Mouse (Mus musculus) kidney, adult 2 months (tissue): ENCODE measurements around the gene Abracl. TPM values are rescaled to one million over a fixed set of nuclear protein-coding genes. Genes with fewer than 3 reads are reported as not detected.

Experiments
- DNase-seq: peaks from one replicate; pipeline ENCODE4 v3.0.0; 2021
- H3K27ac ChIP-seq: fragments of 200-500 bp; 2 replicates; pipeline ENCODE4 v1.5.1; 2012; ENCODE audit warnings: low read depth, low read length, control low read depth, inconsistent platforms; ENCODE audit not compliant: insufficient read depth
- H3K27me3 ChIP-seq: fragments of 200-500 bp; replicated peaks from 2 replicates; pipeline ENCODE4 v1.6.1; 2012; ENCODE audit warnings: mild to moderate bottlenecking, moderate library complexity, low read length, inconsistent platforms; ENCODE audit not compliant: control insufficient read depth, insufficient read depth
- H3K36me3 ChIP-seq: fragments of 200-500 bp; 2 replicates; pipeline ENCODE4 v1.6.1; 2012; ENCODE audit warnings: mild to moderate bottlenecking, moderate library complexity, low read length, inconsistent platforms; ENCODE audit not compliant: control insufficient read depth, insufficient read depth
- H3K4me1 ChIP-seq: fragments of 200-500 bp; 2 replicates; pipeline ENCODE4 v1.6.1; 2011; ENCODE audit warnings: low read length; ENCODE audit not compliant: control insufficient read depth, insufficient read depth
- H3K4me3 ChIP-seq: fragments of 200-500 bp; 2 replicates; pipeline ENCODE4 v1.5.1; 2011; ENCODE audit warnings: mild to moderate bottlenecking, low read depth, low read length, control low read depth; ENCODE audit not compliant: insufficient read depth
- CTCF ChIP-seq: fragments of 200-500 bp; conservative IDR thresholded peaks from 2 replicates; pipeline ENCODE4 v1.5.1; 2011; ENCODE audit warnings: low read depth, mild to moderate bottlenecking, control low read depth, low read length, moderate library complexity, mixed read lengths; ENCODE audit not compliant: insufficient read depth, insufficient read length
- POLR2A ChIP-seq: fragments of 200-500 bp; IDR thresholded peaks from one replicate; pipeline ENCODE4 v1.6.1; 2011; ENCODE audit warnings: low read depth, low read length, control low read depth
- WGBS: fragments of 180-500 bp; shearing (Covaris S2); methylation state at CpG from one replicate; pipeline ENCODE4 v1.1.7; 2018; 5-methylcytosine and 5-hydroxymethylcytosine counted together
- polyA plus RNA-seq: library from polyadenylated mRNA; depleted of rRNA; stranded (reverse); fragments of >200 nt; gene quantifications from 2 replicates; pipeline ENCODE4 v1.2.3, GENCODE M21; 2012

Abracl gene
- polyA plus RNA-seq, 1 experiment = 15.3 TPM

GRCm38 (mm10) chr10:18021576-18022311 is 1.3 kb downstream of the Abracl start:
- no peak for DNase-seq
- H3K4me3 ChIP-seq = peak overlapping the region; percentile 89
- H3K4me1 ChIP-seq = no peaks in the 10 kb centered on the region
- H3K27me3 ChIP-seq = no peaks in the 10 kb centered on the region
- H3K36me3 ChIP-seq = no peaks in the 10 kb centered on the region; the same call in 1 of the 2 replicates
- no peak for TF ChIP-seq CTCF
- TF ChIP-seq POLR2A = no peak
- no peak overlapping the region for H3K27ac ChIP-seq
- WGBS = 43% methylated on average over 14 of the region's 14 CpGs

- Histone ChIP-seq H3K27me3 (no peaks in the 10 kb centered on the region), H3K27ac (no peak overlapping the region), H3K4me3 (no peak overlapping the region), H3K36me3 (no peaks in the 10 kb centered on the region; the same call in 1 of the 2 replicates), H3K4me1 (no peaks in the 10 kb centered on the region)
- WGBS = 100% methylated on average over 1 of the region's 1 CpGs
- no peak for TF ChIP-seq POLR2A
- TF ChIP-seq CTCF = no peak
- no peak for DNase-seq
These were observed 2.2 kb downstream of the Abracl start for GRCm38 (mm10) chr10:18020846-18021245.

GRCm38 (mm10) chr10:18020443-18020842 is 2.6 kb downstream of the Abracl start:
- no peak overlapping the region for H3K27ac ChIP-seq
- DNase-seq = no peak
- H3K36me3 ChIP-seq = no peaks in the 10 kb centered on the region; the same call in 1 of the 2 replicates
- TF ChIP-seq CTCF (no peak), POLR2A (no peak)
- no peaks in the 10 kb centered on the region for H3K27me3 ChIP-seq
- no peak overlapping the region for H3K4me3 ChIP-seq
- no peaks in the 10 kb centered on the region for H3K4me1 ChIP-seq
- 89% methylated on average over 7 of the region's 7 CpGs for WGBS

GRCm38 (mm10) chr10:18011761-18012160 is 11.3 kb downstream of the Abracl start:
- 35% methylated on average over 5 of the region's 5 CpGs for WGBS
- H3K27ac ChIP-seq = no peak overlapping the region
- H3K27me3 ChIP-seq = no peaks in the 10 kb centered on the region
- H3K4me1 ChIP-seq = no peaks in the 10 kb centered on the region; the same call in 1 of the 2 replicates
- no peaks in the 10 kb centered on the region for H3K36me3 ChIP-seq
- peak; percentile 41 for DNase-seq
- TF ChIP-seq POLR2A = no peak
- TF ChIP-seq CTCF = no peak
- H3K4me3 ChIP-seq = no peak overlapping the region

GRCm38 (mm10) chr10:18009744-18010143 is 13.3 kb downstream of the Abracl start:
- H3K36me3 ChIP-seq = no peaks in the 10 kb centered on the region
- DNase-seq = no peak
- H3K27me3 ChIP-seq = no peaks in the 10 kb centered on the region
- WGBS = 86% methylated on average over 1 of the region's 1 CpGs
- H3K4me3 ChIP-seq = no peak overlapping the region
- H3K27ac ChIP-seq = no peak overlapping the region
- peaks cover 3% of the 10 kb centered on the region; the same call in 1 of the 2 replicates for H3K4me1 ChIP-seq
- TF ChIP-seq POLR2A (no peak), CTCF (no peak)

- Histone ChIP-seq H3K36me3 (no peaks in the 10 kb centered on the region), H3K4me1 (peaks cover 3% of the 10 kb centered on the region; the same call in 1 of the 2 replicates), H3K27me3 (no peaks in the 10 kb centered on the region), H3K4me3 (no peak overlapping the region), H3K27ac (no peak overlapping the region)
- TF ChIP-seq POLR2A (no peak), CTCF (no peak)
- DNase-seq = no peak
These were observed 15.0 kb downstream of the Abracl start for GRCm38 (mm10) chr10:18008118-18008517.

- Histone ChIP-seq H3K4me1 (peaks cover 3% of the 10 kb centered on the region; the same call in 1 of the 2 replicates), H3K4me3 (no peak overlapping the region), H3K27me3 (no peaks in the 10 kb centered on the region), H3K27ac (no peak overlapping the region), H3K36me3 (no peaks in the 10 kb centered on the region)
- no peak for TF ChIP-seq POLR2A
- no peak for TF ChIP-seq CTCF
- 92% methylated on average over 3 of the region's 3 CpGs for WGBS
- no peak for DNase-seq
These were observed 15.8 kb downstream of the Abracl start for GRCm38 (mm10) chr10:18007243-18007642.
